Mouse (Mus musculus) inflammation-experienced regulatory T-cells (primary cell): ENCODE data around the gene Olfr651. TPM values are rescaled to one million over a fixed set of nuclear protein-coding genes. Genes with fewer than 3 reads are reported as not detected.

Experiments used
- polyA plus RNA-seq, 2 experiments: library from polyadenylated mRNA; unstranded; fragments of 100-300 nt; shearing (Covaris generic); gene quantifications; one replicate each; pipeline ENCODE4 v1.2.1; 2017

The Olfr651 gene
- under 1 TPM in 1 of 2 experiments, not detected in 1; 0.64 TPM for polyA plus RNA-seq

GRCm38 (mm10) chr7:104549833-104550232, at the start of gene Olfr651:
TSS of gene Olfr651 (plus strand) at chr7:104550133.

GRCm38 (mm10) chr7:104507421-104508065, 42.4 kb upstream of the Olfr651 start, which contains the start of gene Trim30d:
TSS of gene Trim30d (minus strand) at chr7:104507849.

GRCm38 (mm10) chr7:104560601-104561000, 10.7 kb downstream of the Olfr651 start, which contains the start of gene Olfr652:
TSS of gene Olfr652 (plus strand) at chr7:104560901.

GRCm38 (mm10) chr7:104577014-104577413, 27.1 kb downstream of the Olfr651 start, which contains the start of gene Olfr653:
TSS of gene Olfr653 (plus strand) at chr7:104577314.

GRCm38 (mm10) chr7:104586725-104587124, 36.8 kb downstream of the Olfr651 start, which contains the start of gene Olfr654:
TSS of gene Olfr654 (plus strand) at chr7:104587025.

GRCm38 (mm10) chr7:104601679-104602078, 51.7 kb downstream of the Olfr651 start, which contains the start of gene Olfr655:
TSS of gene Olfr655 (minus strand) at chr7:104601779.

Other genes with a start within 250 kb of the Olfr651 start
- 100 to 1,000 TPM; 128 to 154 TPM for gene Trim12a, start 234.7 kb upstream of the Olfr651 start, polyA plus RNA-seq
- 1 to 10 TPM; 1.5 to 2.2 TPM for gene Trim34b, start 220.7 kb upstream of the Olfr651 start, polyA plus RNA-seq
- 10 to 100 TPM; 19.3 to 21.5 TPM for gene Trim12c, start 196.8 kb upstream of the Olfr651 start, polyA plus RNA-seq
- 1 to 10 TPM in 1 of 2 experiments, under 1 TPM in 1; 0.69 to 1.5 TPM for gene Trim30b, start 180.2 kb upstream of the Olfr651 start, polyA plus RNA-seq
- gene Trim30c, start 149.3 kb upstream of the Olfr651 start, polyA plus RNA-seq: under 1 TPM; 0.60 to 0.82 TPM
- 10 to 100 TPM; 52.1 to 52.3 TPM for gene Trim30a, start 84.9 kb upstream of the Olfr651 start, polyA plus RNA-seq
- 10 to 100 TPM; 18.5 to 22.7 TPM for gene Trim30d, start 42.3 kb upstream of the Olfr651 start, polyA plus RNA-seq
- gene Olfr652, start 10.8 kb downstream of the Olfr651 start, polyA plus RNA-seq: 1 to 10 TPM in 1 of 2 experiments, under 1 TPM in 1; 0.14 to 1.6 TPM
- gene Olfr653, start 27.2 kb downstream of the Olfr651 start, polyA plus RNA-seq: under 1 TPM in 1 of 2 experiments, not detected in 1; 0.83 TPM
- not detected for gene Olfr654, start 36.9 kb downstream of the Olfr651 start, polyA plus RNA-seq
- gene Olfr655, start 51.6 kb downstream of the Olfr651 start, polyA plus RNA-seq: under 1 TPM in 1 of 2 experiments, not detected in 1; 0.51 TPM
- under 1 TPM in 1 of 2 experiments, not detected in 1; 0.09 TPM for gene Olfr656, start 63.8 kb downstream of the Olfr651 start, polyA plus RNA-seq
- gene Olfr657, start 74.7 kb downstream of the Olfr651 start, polyA plus RNA-seq: under 1 TPM in 1 of 2 experiments, not detected in 1; 0.59 TPM
- under 1 TPM in 1 of 2 experiments, not detected in 1; 0.18 TPM for gene Olfr658, start 97.2 kb downstream of the Olfr651 start, polyA plus RNA-seq
- under 1 TPM; 0.12 to 0.47 TPM for gene Olfr659, start 116.6 kb downstream of the Olfr651 start, polyA plus RNA-seq
- gene Olfr661, start 136.4 kb downstream of the Olfr651 start, polyA plus RNA-seq: under 1 TPM; 0.07 to 0.59 TPM
- gene Usp17le, start 227.3 kb downstream of the Olfr651 start, polyA plus RNA-seq: not detected